Mouse (Mus musculus): Measurements from ENCODE around the gene Ap1g2. TPM values are rescaled to one million over a fixed set of nuclear protein-coding genes. Genes with fewer than 3 reads are reported as not detected.

Gene Ap1g2
- polyA plus RNA-seq, 1 experiment from 2014 or later = 52.9 TPM

DNA sequence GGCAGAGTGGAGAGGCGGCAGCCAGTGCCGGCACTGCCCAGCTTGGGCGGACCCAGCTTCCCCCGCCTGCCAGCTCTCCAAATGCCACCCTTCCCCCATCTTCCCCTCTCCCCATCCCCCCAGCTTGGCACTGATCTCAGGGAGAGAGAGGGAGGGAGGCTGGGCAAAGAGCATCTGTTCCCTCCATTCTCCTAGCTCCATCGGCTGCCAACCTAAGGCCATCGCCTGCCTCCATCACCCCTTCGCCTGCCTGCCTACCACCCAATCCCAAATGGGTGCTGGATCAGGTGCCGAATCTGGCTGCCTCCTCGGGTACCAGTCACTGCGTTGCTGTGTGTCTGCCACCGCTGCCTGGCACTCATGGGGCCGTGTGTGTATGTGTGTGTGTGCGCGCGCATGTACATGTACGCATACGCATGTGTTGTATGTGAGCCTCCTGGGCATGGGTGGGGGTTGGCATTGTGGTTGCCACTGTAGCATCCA, 52.6 kb downstream of the Ap1g2 start:
- H3K9ac ChIP-seq (ENCODE audit: low read depth, low read length) = no peak overlapping the region
- H3K27me3 ChIP-seq (replicated peaks; ENCODE audit: control insufficient read depth, insufficient read depth, low read length) = peaks cover 3% of the 10 kb centered on the region; the same call in 1 of the 2 replicates
- H3K27ac ChIP-seq (ENCODE audit: low read depth, low read length) = no peak overlapping the region
- no peak overlapping the region for H3K4me2 ChIP-seq
- DNase-seq (ENCODE audit: low spot score) (no peak), ATAC-seq (replicated peaks; ENCODE audit: low FRiP score) (no peak)
- H3K36me3 ChIP-seq (ENCODE audit: control insufficient read depth, insufficient read depth, low read length) = no peaks in the 10 kb centered on the region
- H3K4me1 ChIP-seq (replicated peaks; ENCODE audit: control insufficient read depth, insufficient read depth, low read length) = peaks cover 5% of the 10 kb centered on the region
- 90% methylated on average over 17 of the region's 17 CpGs for WGBS
- no peaks in the 10 kb centered on the region for H3K9me3 ChIP-seq (ENCODE audit: control insufficient read depth, low read length)
- no peak overlapping the region for H3K4me3 ChIP-seq (ENCODE audit: low read depth, low read length)

DNA sequence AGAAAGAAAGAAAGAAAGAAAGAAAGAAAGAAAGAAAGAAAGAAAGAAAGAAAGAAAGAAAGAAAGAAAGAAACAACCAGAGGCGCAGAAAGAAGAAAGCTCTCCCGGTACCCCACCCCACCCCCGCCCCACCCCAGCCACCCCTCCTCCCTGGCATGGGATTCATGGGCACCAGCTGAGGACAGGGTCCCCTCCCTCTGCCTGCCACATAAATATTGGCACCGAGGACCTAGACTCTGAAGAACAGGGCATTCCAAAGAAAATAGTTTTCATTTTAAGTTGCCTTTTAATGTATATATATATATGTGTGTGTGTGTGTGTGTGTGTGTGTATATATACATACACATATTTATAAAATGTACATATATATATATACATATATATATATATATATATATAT, 53.3 kb downstream of the Ap1g2 start:
- DNase-seq (ENCODE audit: low spot score) (no peak), ATAC-seq (replicated peaks; ENCODE audit: low FRiP score) (no peak)
- Histone ChIP-seq H3K4me2 (no peak overlapping the region), H3K27ac (ENCODE audit: low read depth, low read length) (no peak overlapping the region), H3K9ac (ENCODE audit: low read depth, low read length) (no peak overlapping the region), H3K27me3 (replicated peaks; ENCODE audit: control insufficient read depth, insufficient read depth, low read length) (peaks cover 3% of the 10 kb centered on the region; the same call in 1 of the 2 replicates), H3K9me3 (ENCODE audit: control insufficient read depth, low read length) (no peaks in the 10 kb centered on the region), H3K4me1 (replicated peaks; ENCODE audit: control insufficient read depth, insufficient read depth, low read length) (no peaks in the 10 kb centered on the region; the same call in 1 of the 2 replicates), H3K36me3 (ENCODE audit: control insufficient read depth, insufficient read depth, low read length) (no peaks in the 10 kb centered on the region), H3K4me3 (ENCODE audit: low read depth, low read length) (no peak overlapping the region)
- WGBS = 69% methylated on average over 4 of the region's 4 CpGs

DNA sequence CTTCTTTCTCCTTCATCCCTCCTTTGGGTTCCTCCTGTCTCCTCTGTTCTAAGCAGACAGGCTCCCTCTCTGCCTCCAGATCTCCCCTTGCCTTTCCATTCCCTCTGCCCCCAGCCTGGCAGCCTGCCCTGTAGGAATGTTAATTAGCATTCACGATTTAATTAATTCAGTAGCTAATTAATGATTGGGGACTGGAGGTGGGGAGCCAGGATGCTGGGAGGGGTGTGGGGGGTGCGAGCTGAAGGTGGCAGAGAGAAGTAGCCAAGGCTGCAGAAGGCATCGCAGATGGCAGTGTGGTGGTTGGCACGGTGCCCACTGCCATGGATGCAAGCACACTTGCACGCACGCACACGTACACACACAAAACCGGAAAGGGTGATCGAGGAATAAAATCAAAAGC, 53.9 kb downstream of the Ap1g2 start:
- WGBS = 86% methylated on average over 9 of the region's 9 CpGs

More for the DNA sequence above, 53.9 kb downstream of the Ap1g2 start:
- no peaks in the 10 kb centered on the region for H3K9me3 ChIP-seq (ENCODE audit: control insufficient read depth, low read length)
- H3K36me3 ChIP-seq (ENCODE audit: control insufficient read depth, insufficient read depth, low read length) = no peaks in the 10 kb centered on the region
- H3K4me2 ChIP-seq = no peak overlapping the region
- H3K27me3 ChIP-seq (replicated peaks; ENCODE audit: control insufficient read depth, insufficient read depth, low read length) = peaks cover 3% of the 10 kb centered on the region; the same call in 1 of the 2 replicates
- no peak overlapping the region for H3K27ac ChIP-seq (ENCODE audit: low read depth, low read length)
- DNase-seq (ENCODE audit: low spot score) = no peak
- H3K4me3 ChIP-seq (ENCODE audit: low read depth, low read length) = no peak overlapping the region
- H3K4me1 ChIP-seq (replicated peaks; ENCODE audit: control insufficient read depth, insufficient read depth, low read length) = no peaks in the 10 kb centered on the region
- no peak for ATAC-seq (replicated peaks; ENCODE audit: low FRiP score)
- H3K9ac ChIP-seq (ENCODE audit: low read depth, low read length) = no peak overlapping the region

Other genes with a start within 250 kb of the Ap1g2 start
- 5.2 and 5.5 TPM in 2 replicates for gene Homez, start 235.6 kb downstream of the Ap1g2 start, polyA plus RNA-seq (2014; fragmentation: Nextera tagmentation; extraction: Ambion mirVana)
- 1.1 and 2.1 TPM in 2 replicates for gene Ppp1r3e, start 229.0 kb downstream of the Ap1g2 start, polyA plus RNA-seq (2014; fragmentation: Nextera tagmentation; extraction: Ambion mirVana)
- 2.0 and 2.1 TPM in 2 replicates for gene Bcl2l2, start 223.2 kb downstream of the Ap1g2 start, polyA plus RNA-seq (2014; fragmentation: Nextera tagmentation; extraction: Ambion mirVana)
- 0.27 TPM in 1 of 2 replicates, not detected in the other for gene Gm20521, start 223.2 kb downstream of the Ap1g2 start, polyA plus RNA-seq (2014; fragmentation: Nextera tagmentation; extraction: Ambion mirVana)
- gene Pabpn1, start 214.1 kb downstream of the Ap1g2 start, polyA plus RNA-seq (2014; fragmentation: Nextera tagmentation; extraction: Ambion mirVana) = 117 and 132 TPM in 2 replicates
- 10.5 and 14.0 TPM in 2 replicates for gene Slc22a17, start 193.5 kb downstream of the Ap1g2 start, polyA plus RNA-seq (2014; fragmentation: Nextera tagmentation; extraction: Ambion mirVana)
- gene Efs, start 180.5 kb downstream of the Ap1g2 start, polyA plus RNA-seq (2014; fragmentation: Nextera tagmentation; extraction: Ambion mirVana) = 5.5 and 6.7 TPM in 2 replicates
- gene Il25, start 173.9 kb downstream of the Ap1g2 start, polyA plus RNA-seq (2014; fragmentation: Nextera tagmentation; extraction: Ambion mirVana) = not detected in 2 replicates
- 0.21 TPM in 1 of 2 replicates, not detected in the other for gene Cmtm5, start 170.3 kb downstream of the Ap1g2 start, polyA plus RNA-seq (2014; fragmentation: Nextera tagmentation; extraction: Ambion mirVana)
- gene Myh6, start 139.7 kb downstream of the Ap1g2 start, polyA plus RNA-seq (2014; fragmentation: Nextera tagmentation; extraction: Ambion mirVana) = 14.5 and 43.0 TPM in 2 replicates
- gene Gm17428, start 129.7 kb downstream of the Ap1g2 start, polyA plus RNA-seq (2014; fragmentation: Nextera tagmentation; extraction: Ambion mirVana) = not detected in 2 replicates
- 2.7 and 9.7 TPM in 2 replicates for gene Myh7, start 112.0 kb downstream of the Ap1g2 start, polyA plus RNA-seq (2014; fragmentation: Nextera tagmentation; extraction: Ambion mirVana)
- gene Ngdn, start 91.1 kb downstream of the Ap1g2 start, polyA plus RNA-seq (2014; fragmentation: Nextera tagmentation; extraction: Ambion mirVana) = 87.0 and 95.6 TPM in 2 replicates
- gene Zfhx2, start 14.3 kb downstream of the Ap1g2 start, polyA plus RNA-seq (2014; fragmentation: Nextera tagmentation; extraction: Ambion mirVana) = 2.1 and 2.8 TPM in 2 replicates
- gene Thtpa, start 11.8 kb downstream of the Ap1g2 start, polyA plus RNA-seq (2014; fragmentation: Nextera tagmentation; extraction: Ambion mirVana) = 10.5 and 12.6 TPM in 2 replicates
- gene Jph4, start 10.3 kb upstream of the Ap1g2 start, polyA plus RNA-seq (2014; fragmentation: Nextera tagmentation; extraction: Ambion mirVana) = 0.44 and 0.60 TPM in 2 replicates
- 0.22 TPM in 1 of 2 replicates, not detected in the other for gene Dhrs2, start 115.4 kb upstream of the Ap1g2 start, polyA plus RNA-seq (2014; fragmentation: Nextera tagmentation; extraction: Ambion mirVana)